Mouse (Mus musculus) E14TG2a.4 (cell line): ENCODE data around the gene Mb21d2.

Source experiments
- CTCF ChIP-seq: conservative IDR thresholded peaks from 2 replicates; pipeline ENCODE4 v1.5.1; 2014; ENCODE audit warnings: low read length
- NANOG ChIP-seq: IDR thresholded peaks from 2 replicates; pipeline ENCODE4 v1.6.1; 2014; ENCODE audit warnings: borderline replicate concordance, low read length, mixed read lengths

GRCm38 (mm10) chr16:28879636-28880306 lies 49.7 kb downstream of the Mb21d2 start:
- TF ChIP-seq CTCF (no peak), NANOG (no peak)
